Mouse (Mus musculus): ENCODE measurements around the gene Ehmt2.
"Not testable (repeated sequence)": the region's sequence is repeated elsewhere in the genome, so short reads cannot be mapped to it uniquely, and the experiment has no call there.

Ehmt2 gene

DNA sequence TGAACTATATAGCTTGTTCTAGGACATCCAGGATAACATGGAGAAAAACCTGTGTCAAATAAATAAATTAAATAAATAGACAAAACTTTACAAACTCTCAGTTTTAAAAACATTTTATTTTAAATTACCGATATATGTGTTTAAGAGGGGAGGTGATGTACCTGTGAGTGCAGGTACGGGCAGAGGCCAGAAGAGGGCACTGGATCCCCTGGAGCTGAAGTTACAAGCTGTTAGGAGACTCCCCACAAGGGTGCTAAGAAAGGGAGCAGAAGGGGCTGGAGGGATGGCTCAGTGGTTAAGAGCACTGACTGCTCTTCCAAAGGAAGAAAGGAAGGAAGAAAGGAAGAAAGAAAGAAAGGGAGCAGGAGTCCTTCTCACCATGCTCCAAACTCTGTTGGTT lies 6.9 kb upstream of the Ehmt2 start:
- DNase-seq (ENCODE audit: low read depth, low spot score) = no peak

DNA sequence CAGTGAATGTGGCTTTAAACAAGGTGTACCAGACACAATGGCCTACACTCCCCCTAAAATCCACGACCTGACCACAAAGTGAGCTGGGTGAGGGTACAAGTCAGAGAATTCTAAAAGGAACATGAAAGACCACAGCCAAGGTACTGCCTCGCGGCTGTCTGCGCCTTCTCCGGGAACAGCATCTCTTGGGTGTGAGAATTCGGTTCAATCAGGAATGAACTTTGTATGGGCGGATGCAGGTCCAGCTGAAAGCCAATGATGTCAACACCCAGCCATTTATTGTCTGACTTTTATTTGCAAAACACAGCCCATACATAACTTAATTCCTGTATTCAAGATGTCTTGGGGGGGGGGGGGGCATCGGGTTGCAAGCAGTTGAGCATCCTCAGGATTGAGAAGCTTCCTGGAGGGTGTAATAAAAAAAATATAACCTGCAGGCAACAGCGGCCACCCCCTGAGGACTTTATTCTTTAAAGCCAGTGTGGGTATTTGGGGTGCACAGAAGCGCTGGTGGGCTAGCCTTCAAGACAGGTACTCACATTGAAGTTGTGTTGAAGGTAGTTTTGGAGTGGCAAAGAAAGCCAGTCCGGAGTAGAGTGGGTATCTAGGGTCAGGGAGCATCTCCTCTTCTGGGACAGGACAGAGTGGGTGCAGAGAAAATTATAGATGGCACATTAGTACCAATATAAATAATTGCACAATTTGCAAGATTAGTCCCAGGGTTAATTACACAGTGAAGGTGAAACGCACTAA lies 5.0 kb upstream of the Ehmt2 start:
- DNase-seq (ENCODE audit: low read depth, low spot score) = no peak

DNA sequence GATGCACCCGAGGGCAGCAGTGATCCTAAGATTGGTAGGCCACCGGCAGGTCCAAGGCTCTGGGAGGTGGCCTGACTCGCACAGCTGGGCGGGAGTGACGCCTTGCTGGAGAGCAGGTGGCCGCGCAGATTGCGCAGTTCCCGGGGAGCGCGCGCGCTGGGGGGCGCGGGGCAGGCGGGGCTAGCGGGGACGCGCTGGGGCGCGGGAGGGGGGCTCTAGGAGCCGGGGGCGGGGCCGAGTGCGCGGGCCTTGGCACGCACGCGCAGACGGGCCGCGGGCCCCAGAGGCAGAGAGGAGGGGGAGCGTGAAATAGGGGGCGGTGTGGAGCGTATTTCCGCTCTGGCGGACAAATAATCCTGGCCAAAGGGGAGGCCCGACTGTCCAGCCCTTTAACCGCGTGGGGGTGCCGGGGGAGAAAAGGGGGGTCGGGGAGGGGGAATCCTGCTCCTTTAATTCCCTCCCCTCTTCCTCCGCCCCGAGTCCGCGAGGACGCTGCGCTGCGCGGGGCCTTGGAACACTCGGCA lies 4.1 kb upstream of the Ehmt2 start:
- peak; percentile 99 for DNase-seq (ENCODE audit: low read depth, low spot score)

DNA sequence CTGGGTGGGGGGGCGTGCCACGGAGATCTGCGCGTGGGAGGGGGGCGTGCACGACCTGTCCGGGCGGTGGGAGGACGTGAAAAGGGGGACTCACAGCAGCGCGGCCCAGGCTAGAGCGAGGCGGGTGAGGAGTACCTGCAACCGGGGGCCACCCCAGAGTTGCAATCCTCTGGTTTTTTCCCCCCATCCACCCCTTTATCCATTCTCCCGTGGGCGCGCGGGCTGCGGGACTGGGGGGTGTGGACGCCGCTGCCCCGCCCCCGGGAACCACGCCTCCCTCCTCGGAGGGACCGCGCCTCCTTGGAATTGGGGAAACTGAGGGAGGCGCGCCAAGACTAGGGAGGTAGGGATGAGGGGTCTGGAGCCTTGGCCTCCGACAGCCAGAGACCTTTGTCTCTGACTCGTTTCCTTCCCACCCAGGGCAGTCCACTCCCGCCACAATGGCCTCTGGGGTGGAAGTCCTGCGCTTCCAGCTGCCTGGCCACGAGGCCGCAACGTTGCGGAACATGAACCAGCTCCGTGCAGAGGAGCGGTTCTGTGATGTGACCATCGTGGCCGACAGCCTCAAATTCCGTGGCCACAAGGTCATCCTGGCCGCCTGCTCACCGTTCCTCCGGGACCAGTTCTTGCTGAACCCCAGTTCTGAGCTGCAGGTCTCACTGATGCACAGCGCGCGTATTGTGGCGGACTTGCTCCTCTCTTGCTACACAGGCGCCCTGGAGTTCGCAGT lies 3.3 kb upstream of the Ehmt2 start:
- DNase-seq (ENCODE audit: low read depth, low spot score) = peak; percentile 27

DNA sequence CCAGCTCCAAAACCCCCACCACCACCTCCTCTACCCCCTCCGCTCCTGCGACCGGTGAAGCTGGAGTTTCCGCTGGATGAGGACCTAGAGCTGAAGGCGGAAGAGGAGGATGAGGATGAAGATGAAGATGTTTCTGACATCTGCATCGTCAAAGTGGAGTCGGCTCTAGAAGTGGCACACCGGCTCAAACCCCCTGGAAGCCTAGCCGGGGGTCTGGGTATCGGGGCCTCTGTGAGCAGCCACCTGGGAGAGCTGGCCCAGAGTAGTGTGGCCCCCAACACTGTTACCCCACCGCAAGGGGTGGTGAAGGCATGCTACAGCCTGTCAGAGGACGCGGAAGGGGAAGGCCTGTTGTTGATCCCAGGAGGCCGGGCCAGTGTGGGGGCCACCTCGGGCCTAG lies 2.5 kb upstream of the Ehmt2 start:
- no peak for DNase-seq (ENCODE audit: low read depth, low spot score)

DNA sequence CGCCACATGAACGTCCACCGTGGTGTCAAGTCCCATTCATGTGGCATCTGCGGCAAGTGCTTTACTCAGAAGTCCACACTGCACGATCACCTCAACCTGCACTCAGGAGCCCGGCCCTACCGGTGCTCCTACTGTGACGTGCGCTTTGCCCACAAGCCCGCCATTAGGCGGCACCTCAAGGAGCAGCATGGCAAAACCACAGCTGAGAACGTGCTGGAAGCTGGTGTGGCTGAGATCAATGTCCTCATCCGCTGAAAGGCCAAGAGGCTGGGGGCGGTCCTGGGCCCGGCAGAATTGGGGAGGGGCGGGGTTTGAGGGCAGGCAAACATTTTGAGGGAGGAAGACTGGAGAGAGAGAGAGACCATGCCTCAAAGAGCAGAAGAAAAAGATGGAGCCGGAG lies 1.9 kb upstream of the Ehmt2 start:
- no peak for DNase-seq (ENCODE audit: low read depth, low spot score)

DNA sequence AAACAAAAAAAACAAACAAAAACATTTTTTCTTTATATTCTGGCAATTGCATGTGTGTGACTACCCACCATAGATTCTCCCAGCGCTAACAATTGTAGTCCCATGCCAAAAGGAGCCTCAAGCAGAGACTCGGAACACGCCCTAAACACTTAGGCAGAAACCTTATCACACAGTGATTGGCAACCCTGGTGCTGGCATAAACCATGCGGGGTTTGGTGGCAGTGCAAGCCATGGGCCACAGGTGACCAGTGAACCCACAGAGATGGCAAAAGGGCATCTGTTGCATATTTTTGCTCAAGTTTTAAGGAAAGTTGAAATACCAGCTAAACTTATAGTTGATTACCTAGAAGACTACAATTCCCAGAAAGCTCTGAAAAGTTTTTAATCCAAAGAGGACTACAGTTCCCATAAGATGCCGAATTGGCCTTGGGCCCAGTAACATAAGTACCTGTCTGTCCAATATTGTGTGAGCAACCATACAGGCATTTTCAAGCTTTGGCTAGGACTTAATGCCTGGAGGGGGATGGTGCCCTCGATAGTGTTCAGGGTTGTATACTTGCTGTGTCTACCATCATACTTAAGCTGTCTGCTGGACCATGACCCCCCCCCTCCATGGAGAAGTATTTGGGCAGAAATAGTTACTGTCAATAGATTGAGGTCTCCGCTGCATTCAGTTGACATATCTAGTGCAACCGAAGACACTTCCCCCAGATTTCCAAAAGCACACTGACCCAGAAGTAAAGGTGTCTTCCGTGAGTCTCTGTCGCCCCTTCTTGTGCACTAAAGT lies 703 bp upstream of the Ehmt2 start:
- DNase-seq (ENCODE audit: low read depth, low spot score) = no peak

DNA sequence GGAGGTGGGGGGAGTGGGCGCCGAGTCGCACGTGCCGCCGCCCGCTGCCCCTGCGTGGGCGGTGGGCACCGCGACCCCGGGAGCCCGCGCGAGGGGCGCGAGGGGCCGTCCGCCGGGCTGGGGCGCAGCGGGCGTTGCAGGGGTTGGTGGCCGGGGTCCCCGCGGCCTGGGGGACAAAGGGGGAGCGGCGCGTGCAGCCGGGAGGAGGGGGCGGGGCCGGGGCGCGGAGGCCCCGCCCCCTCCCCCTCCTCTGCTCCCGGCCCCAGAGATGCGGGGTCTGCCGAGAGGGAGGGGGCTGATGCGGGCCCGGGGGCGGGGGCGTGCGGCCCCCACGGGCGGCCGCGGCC lies 410 bp downstream of the Ehmt2 start:
- peak; percentile 62 for DNase-seq (ENCODE audit: low read depth, low spot score)

DNA sequence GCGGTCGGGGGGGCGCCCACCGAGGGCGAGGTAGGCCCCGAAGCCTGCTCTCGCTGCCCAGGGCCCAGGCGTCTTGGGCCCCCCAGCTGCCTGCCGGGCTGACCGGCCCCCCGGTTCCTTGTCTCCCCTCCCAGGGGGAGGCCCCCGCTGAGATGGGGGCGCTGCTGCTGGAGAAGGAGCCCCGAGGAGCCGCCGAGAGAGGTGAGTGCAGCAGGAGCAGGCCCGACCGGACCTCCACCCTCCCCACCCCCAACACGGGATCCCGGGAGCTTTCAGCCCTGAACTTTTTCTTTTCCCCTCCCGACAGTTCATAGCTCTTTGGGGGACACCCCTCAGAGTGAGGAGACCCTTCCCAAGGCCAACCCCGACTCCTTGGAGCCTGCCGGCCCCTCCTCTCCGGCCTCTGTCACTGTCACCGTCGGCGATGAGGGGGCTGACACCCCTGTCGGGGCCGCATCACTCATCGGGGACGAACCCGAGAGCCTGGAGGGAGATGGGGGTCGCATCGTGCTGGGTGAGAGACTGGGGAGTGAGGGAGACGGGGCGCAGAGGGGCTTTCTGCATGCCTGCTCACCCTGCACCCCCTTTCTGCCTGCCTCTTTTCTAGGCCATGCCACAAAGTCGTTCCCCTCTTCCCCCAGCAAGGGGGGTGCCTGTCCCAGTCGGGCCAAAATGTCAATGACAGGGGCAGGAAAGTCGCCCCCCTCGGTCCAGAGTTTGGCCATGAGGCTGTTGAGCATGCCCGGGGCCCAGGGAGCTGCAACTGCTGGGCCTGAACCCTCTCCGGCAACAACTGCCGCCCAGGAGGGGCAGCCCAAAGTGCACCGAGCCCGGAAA lies 1.0 kb downstream of the Ehmt2 start:
- peak; percentile 23 for DNase-seq (ENCODE audit: low read depth, low spot score)

DNA sequence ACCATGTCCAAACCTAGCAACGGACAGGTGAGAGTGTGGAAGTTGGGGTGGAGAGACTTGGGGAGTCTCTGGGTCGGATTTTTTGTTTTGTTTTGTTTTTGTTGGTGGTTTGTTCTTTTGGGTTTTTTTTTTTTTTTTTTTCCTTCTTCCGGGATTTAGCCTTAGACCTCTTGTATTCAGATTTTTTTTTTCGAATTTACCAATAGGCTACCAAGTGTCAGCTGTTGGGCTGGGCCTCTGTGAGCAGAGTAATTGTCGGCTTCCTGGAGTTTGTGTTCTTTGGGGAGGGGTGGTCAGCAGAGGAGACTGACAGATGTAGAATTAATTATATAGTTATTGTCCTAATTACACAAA lies 1.6 kb downstream of the Ehmt2 start:
- peak; percentile 37 for DNase-seq (ENCODE audit: low read depth, low spot score)

DNA sequence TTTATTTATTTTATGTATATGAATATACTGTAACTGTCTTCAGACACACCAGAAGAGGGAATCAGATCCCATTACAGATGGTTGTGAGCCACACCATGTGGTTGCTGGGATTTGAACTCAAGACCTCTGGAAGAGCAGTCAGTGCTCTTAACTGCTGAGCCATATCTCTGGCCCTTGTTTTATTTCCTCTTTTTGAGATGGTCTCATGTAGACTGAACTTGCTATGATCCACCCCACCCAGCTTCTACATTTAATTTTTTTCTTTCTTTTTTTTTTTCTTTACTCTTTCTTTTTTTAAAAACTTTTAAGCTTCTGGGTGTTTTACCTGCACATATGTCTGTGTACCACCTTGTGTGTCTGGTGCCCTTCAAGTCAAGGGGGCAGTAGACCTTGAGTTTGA lies 2.6 kb downstream of the Ehmt2 start:
- not testable (repeated sequence) for DNase-seq (ENCODE audit: low read depth, low spot score)

DNA sequence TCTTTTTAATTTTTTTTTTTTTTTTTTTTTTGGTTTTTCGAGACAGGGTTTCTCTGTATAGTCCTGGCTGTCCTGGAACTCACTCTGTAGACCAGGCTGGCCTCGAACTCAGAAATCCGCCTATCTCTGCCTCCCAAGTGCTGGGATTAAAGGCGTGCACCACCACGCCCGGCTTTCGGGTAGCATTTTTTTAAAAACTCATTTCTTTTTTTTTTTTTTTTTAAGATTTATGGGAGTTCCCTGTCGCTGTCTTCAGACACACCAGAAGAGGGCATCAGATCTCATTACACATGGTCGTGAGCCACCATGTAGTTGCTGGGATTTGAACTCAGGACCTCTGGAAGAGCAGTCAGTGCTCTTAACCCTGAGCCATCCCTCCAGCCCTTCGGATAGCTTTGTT lies 3.7 kb downstream of the Ehmt2 start:
- DNase-seq (ENCODE audit: low read depth, low spot score) = not testable (repeated sequence)

DNA sequence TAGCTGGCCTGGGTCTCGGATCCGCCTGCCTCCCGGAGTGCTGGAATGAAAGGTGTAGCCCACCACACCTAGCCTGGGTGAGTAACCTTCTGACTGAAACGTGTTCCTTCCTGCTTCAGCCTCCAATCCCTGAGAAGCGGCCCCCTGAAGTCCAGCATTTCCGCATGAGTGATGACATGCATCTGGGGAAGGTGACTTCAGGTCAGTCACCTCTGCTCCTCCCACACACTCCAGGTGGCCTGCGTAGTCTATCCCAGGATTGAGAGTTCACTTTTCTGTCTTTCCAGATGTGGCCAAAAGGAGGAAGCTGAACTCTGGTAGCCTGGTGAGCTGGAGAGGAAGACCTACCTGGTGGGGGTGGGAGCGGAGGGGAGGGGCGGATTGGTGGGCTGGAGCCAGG lies 4.6 kb downstream of the Ehmt2 start:
- no peak for DNase-seq (ENCODE audit: low read depth, low spot score)

DNA sequence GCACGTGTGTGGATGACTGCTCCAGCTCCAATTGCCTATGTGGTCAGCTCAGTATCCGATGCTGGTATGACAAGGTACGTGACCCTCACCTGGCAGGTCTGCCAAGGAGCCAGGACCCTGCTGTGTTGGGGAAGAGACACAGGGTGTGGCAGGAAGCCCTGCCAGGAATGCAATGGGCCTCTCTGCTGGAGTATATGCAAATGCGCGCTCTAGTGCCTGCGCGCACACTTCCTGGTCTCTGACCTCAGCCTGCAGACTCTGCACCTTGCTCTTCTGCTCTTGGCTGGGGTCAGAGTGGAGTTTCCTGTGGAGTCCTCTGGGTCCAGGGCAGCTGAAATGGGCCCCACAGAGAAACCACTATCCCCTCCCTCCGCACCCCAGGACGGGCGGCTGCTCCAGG lies 12.7 kb downstream of the Ehmt2 start:
- no peak for DNase-seq (ENCODE audit: low read depth, low spot score)

DNA sequence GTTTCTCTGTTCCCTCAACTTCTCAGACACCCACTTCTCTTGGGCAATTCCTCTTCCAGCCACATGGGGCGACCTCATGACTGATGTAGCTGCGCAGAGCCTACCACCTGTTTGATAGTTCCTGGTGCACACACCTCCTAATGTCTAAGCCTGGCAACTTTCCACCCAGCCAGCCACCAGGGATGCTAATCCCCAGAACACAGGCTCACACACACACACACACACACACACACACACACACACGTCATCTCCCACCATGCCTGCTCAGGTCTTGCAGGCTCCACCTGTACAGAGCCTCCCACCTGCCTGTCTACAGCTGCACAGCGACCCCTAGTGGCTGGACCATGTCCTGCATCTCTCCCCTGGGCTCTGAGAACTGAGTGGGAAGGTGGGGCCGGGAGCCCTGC lies 13.7 kb downstream of the Ehmt2 start:
- DNase-seq (ENCODE audit: low read depth, low spot score) = peak; percentile 72

DNA sequence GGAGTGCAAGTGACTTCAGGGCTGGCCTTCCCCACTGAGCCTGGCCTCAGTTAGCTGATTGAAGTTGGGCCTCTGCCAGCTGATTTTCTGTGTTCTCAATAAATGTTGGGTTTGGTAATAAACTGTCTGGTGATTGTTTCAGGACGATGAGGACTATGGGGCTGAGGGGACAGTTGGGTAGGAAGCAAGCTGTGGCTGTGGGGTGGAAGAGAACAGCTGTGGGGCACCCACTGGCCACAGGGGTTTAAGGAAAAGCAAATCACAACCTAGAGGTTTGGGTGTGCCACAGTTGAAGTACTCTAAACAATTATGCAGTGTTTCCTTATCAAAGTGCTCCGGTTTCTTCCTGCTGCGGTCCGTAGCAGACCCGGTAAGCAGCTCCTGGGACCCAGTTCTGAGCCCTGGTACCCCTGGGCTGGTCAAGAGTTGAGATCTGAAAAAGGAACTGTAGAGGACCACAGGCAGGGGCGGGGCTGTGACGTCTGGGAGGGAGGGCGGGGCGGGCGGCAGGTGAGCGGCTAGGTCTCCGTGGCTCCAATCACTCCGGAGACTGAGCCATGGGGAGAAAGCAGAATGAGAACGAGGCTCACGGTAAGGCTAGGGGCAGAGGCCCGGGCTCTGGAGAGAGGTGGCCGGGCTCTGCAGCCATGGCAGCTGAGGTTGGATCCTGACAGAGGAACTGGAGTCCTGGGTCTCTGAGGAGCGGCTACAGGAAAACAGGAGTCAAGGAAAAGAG lies 15.8 kb downstream of the Ehmt2 start, which contains the start of gene Slc44a4:
Slc44a4 (plus strand) TSS at position 537 of the 736 bp plus-strand sequence.
- DNase-seq (ENCODE audit: low read depth, low spot score) = no peak

DNA sequence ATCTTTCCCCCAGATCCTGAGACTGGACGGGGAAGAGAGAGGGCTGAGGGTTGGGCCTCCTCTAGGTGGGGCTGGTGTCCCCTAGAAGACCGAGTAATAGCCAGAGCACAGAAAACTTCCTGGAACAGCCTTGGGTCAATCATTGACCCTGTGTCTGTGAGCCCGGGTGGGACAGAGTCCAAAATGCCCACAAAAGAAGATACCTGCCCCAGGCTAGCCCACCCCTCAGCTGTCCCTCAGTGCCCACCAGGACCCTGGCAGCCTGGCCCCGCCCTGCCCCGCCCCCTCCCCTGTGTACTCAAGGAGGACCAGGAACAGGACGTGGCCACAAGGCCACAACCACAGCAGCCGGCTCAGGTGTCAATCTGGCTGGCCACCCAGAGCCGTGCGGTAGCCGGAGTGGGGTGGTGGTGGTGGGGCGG lies 17.2 kb downstream of the Ehmt2 start:
- DNase-seq (ENCODE audit: low read depth, low spot score) = no peak

DNA sequence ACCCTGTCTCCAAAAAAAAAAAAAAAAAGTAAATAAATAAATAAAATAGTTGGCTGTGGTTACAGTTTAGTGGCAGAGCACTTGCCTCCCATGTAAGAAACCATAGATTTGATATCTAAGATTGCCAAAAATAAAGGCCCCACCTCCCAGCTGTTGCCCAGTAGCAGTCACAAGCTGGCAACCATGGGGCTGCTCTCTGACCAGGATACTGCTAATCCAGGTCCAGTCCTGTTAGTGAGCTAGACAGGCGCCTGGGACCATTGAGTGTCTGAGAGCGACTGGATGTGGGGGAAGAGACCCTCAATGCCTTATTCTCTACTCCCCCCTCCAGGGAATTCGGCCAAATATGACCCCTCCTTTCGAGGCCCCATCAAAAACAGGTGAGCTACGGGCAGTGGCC lies 18.0 kb downstream of the Ehmt2 start:
- DNase-seq (ENCODE audit: low read depth, low spot score) = no peak

DNA sequence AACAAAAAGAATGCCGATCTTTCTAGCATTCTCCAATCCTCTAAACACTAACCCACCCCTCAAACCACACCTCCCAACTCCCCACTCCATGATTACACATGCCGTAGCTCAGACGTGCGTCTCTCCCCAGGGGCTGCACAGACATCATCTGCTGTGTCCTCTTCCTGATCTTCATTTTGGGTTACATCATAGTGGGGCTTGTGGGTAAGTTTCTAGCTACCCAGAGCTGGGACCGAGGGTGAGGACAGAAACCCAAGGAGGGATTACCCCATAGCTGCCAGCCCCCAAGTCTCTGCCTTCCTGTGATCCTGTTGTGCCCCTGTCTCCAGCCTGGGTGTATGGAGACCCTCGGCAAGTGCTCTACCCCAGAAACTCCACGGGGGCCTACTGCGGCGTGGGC lies 18.9 kb downstream of the Ehmt2 start:
- no peak for DNase-seq (ENCODE audit: low read depth, low spot score)

DNA sequence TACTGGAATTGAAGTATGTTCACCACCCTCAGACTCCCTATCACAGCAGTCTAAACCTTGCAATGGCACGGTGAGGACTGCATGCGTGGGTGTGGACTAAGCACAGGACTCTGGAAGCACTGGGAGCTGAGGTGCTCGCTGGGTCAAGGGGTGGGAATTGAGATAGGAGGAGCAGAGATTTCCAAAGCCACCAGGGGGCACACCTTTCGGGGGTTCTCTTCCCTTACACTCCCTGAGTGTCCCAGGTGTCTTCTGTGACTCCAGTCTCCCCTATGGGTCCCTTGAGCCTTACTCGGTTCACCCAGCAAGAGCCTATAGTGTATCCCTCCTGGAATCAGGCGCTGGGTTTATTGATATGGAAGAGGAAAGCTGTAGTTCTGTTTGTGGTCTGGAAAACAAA lies 24.7 kb downstream of the Ehmt2 start:
- DNase-seq (ENCODE audit: low read depth, low spot score) = no peak

DNA sequence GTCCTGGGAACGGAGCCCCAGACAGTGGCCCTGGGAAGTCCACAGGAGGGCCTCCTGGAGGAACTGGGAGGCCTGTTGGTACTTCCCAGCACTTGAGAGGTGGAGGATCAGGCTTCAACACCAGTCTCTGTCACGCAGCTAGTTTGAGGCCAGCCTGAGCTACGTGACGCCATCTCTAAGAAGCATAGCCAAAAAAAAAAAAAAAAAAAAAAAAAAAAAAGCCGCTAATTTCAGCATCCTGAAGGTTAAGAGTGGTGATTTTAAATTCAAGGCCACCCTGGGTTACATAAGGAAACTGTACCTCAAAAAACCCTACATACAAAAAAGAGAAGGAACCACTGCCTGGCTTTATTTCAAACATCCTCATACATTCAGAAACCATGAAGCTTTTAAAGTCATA lies 26.0 kb downstream of the Ehmt2 start:
- no peak for DNase-seq (ENCODE audit: low read depth, low spot score)

Data from mesoderm, embryonic 11.5 days (tissue).